Mouse (Mus musculus) liver, adult 2 months (tissue): Measurements from ENCODE around the gene Dnajc17.

ENCODE experiments used
- CTCF ChIP-seq: fragments of 200-500 bp; IDR thresholded peaks from 2 replicates; pipeline ENCODE4 v1.5.1; 2011; ENCODE audit warnings: low read depth, low read length, control low read depth
- POLR2A ChIP-seq: fragments of 200-500 bp; IDR thresholded peaks from 2 replicates; pipeline ENCODE4 v1.6.1; 2011; ENCODE audit warnings: low read length, control low read depth; ENCODE audit not compliant: insufficient read depth; ENCODE audit errors: extremely low read depth

DNA sequence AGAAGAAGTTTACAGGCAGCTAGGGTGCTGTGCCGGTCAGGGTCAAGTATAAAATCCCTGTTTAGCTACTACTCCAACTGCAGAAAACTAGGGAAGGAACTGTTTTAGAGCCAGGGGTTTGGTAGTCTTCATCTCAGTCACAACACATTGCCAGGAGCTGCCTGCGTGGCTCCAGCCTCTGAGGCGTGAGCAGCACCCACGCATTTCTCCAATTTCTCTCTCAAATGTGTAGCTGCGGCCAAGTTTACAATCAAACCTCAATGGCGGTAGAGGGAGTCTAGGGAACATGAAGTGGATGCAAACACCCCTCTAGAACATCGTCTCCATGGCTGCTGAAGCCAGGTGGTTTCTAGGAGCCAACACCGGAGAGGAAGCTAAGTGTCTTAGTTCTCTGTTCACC lies 60.8 kb downstream of the Dnajc17 start:
- TF ChIP-seq CTCF (no peak), POLR2A (no peak)
